Mouse (Mus musculus) ES-Bruce4 (cell line): ENCODE measurements around the gene P3h2.

Experiments
- CTCF ChIP-seq: IDR thresholded peaks from one replicate; pipeline ENCODE4 v1.8.1; 2011; ENCODE audit warnings: low read depth, low read length
- EP300 ChIP-seq: IDR thresholded peaks from 2 replicates; pipeline ENCODE4 v1.6.1; 2011; ENCODE audit warnings: low read depth, low read length; ENCODE audit not compliant: insufficient read depth
- POLR2A ChIP-seq: IDR thresholded peaks from one replicate; pipeline ENCODE4 v1.8.1; 2011; ENCODE audit warnings: low read length; ENCODE audit not compliant: insufficient read depth

GRCm38 (mm10) chr16:26082391-26082790 lies 23.2 kb downstream of the P3h2 start:
- TF ChIP-seq EP300: no peak
- no peak for TF ChIP-seq CTCF
- TF ChIP-seq POLR2A: no peak
